Mouse (Mus musculus): ENCODE measurements around the gene Ovgp1.
"Not testable (repeated sequence)": the region's sequence is repeated elsewhere in the genome, so short reads cannot be mapped to it uniquely, and the experiment has no call there.

Ovgp1 gene

DNA sequence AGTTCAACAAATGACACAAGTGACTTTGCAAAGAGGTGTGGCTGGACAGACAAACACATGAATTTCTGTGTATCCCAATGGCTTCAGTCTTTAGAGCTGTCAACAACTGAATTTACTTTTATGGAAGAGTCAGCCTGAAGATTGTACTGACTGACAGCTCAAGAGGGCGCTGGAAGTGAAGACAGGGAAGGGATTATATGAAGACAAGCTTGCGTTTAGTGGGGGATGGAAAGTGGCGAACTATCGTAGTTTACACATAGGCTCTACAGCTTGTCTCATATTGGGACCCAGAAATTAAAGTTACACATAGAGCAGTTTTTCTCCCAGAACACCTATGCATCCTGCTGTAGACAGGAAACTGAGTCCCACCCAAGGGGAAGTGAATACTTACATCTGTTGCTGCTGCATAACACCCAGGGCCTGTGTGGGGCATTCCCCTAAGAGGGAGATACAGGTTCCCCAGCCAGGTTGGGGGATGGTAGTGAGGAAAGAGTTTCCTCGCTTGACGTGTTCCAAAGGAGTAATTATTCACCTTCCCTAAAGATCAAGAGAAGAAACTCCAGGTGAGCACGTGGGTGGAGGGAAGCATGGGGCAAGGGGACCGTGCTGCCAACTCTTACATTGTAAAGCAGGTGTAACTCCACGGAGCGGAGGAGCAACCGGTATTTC, 27.3 kb downstream of the Ovgp1 start:
- no peak for DNase-seq

DNA sequence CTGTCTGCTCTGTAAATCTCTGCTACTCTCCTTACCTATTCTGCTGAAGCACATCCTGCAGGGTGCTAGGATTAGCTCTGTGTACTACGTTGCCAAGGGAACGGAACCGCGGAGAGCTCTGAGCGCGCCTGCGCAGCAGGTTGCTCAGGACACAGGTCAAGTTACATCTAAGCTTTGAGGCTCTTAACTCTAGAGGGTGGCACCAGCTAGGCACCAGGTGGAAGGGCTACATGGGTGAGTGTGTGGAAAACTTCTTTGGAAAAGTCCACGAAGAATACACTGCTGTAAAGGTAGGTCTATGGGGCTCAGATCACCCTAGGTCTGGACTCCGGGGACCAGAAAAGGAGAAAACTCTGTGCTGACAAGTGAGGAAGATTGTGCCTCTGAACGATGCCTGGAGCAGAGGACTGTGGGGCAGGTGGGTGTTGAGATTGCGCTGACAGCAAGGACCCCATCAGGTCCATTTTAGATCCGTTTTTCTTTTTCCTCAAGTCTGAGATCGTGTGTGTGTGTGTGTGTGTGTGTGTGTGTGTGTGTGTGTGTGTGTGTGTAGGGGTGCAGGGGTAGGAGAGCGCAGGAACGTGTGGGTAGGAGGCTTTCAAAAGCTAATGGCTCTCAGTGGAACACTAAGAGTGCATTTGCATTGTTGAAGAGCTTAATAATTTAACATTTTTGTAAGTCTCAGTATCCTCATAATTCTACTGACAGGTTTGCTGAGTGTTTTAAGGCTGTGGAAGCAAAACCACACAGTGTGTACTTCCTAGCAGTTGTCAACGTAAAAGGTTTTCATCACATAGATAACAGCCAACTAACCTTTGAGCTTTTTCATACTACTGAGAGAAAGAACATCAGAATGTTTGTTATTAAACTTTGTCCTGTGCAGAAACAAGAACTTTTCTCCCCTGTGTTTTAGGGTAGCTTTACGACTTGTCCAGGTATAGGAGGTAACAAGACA, 28.2 kb downstream of the Ovgp1 start:
- peak; percentile 5 to 9 for DNase-seq

DNA sequence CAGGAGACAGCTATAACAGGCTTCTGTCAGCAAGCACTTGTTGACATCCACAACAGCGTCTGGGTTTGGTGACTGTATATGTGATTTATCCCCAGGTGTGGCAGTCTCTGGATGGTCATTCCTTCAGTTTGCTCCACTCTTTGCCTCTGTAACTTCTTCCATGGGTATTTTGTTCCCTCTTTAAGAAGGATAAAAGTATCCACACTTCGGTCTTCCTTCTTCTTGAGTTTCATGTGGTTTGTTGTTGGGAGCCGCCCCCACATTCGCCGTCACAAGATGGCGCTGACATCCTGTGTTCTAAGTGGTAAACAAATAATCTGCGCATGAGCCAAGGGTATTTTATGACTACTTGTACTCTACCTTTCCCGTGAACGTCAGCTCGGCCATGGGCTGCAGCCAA, 29.8 kb downstream of the Ovgp1 start:
- DNase-seq, result not testable (repeated sequence)

DNA sequence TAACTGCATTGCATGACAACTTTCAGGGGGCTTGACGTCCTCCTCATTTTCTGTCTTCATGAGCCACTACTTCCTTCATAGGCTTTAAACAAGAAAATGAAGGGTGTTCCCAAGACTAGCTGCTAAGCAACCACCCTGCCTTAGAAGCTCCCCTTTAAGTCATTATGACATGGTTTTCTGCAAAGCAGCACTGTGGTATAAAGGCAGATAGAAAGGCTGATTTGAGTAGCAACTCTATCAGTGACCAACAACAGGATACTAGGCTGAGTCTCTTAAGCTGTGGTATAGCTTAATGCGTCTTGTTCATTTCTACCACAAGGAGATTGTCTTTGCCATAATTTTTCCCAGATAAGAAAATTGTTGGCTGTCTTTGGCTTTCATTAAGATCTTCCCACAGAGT, 41.0 kb downstream of the Ovgp1 start, which contains the start of gene Pifo:
Pifo (minus strand) TSS at position 101 of the 400 bp plus-strand sequence.
- no peak for DNase-seq

DNA sequence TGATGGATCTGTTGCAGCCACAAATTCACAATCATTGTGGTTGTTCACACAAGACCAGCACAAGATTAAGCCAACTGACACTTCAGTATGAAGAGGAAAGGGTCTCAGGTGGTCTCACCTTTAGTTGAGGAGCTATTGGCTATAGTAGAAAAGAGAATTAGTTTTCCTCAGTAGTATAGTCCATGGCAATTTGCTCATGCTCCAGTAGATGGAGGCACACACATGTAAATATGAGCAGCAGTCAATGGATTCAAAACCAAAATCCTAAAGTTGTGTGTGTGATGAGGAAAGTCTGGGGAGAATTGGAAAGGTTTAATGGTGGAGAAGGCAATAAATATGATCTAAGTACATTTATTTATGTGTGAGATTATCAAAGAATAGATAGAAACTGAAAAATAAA, 48.3 kb downstream of the Ovgp1 start:
- DNase-seq, result peak; percentile 32 to 49

DNA sequence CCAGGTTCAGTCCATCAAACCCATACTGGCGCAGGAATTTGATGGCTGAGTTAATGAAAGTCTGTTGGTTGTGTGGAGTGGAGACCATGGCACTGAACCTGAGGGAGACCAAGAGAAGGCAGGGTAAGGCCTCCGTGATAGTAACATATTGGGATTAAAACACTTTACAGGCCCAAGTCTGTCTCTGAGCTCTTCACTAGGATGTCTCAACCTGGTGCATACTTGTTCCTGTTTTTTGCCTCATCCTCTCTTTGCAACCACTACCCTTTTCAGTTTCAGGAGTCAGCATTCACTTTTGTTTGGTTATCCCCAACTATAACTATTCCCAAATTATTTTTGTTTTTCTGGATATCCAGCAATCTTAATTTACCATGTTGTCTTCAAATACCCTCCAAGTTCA, 50.6 kb downstream of the Ovgp1 start:
- DNase-seq, result no peak

DNA sequence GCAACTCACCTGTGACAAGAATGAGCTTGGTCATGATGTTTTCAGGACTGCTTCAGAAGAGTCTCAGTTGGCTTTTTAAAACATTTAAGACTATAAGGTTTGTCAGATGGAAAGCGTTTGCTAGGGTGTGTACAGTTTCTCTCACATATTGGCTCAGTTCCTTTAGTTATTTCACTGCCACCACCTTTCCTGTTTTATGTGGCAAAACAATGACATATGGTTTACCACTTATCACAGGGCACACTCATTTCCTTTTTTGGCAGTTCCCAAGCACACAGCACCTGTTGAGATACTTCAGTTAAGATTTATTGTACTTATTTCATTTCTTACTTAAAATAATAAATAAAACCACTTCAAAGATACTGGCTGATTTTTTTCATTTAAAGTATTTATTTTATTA, 59.3 kb downstream of the Ovgp1 start, which contains the start of gene Chil5:
Chil5 (minus strand) TSS at position 34 of the 400 bp plus-strand sequence.
- DNase-seq, result no peak
